Mouse (Mus musculus) gastrocnemius, adult 18-20 months (tissue): ENCODE measurements at regions not wholly inside any gene's neighbourhood (a gene's known extent, or its start where the extent isn't known, plus 50 kb on each side); places are given as distances from the start of the nearest gene placed in this dataset.

Experiments
- DNase-seq: peaks from one replicate; pipeline ENCODE4 v3.0.0; 2021; ENCODE audit warnings: low spot score

DNA sequence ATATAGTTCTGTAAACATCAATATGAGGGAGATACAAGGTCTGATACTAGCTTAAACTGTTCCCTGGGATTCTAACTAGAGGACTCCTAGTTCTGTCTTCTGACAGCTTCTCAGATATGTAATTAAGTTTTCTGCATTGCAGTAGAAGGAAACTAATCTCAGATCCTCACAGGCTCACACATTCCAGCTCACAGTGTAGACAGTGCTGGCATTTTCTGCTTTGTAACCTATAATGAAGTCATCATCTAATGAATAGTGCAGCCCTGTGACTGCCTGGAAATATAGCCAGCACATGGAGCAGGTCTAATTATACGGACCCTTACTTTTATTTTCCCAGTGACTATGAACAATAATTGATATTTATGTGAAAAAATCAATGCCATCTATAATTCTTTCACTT is 331.2 kb upstream of the Celf2 start:
- no peak for DNase-seq

DNA sequence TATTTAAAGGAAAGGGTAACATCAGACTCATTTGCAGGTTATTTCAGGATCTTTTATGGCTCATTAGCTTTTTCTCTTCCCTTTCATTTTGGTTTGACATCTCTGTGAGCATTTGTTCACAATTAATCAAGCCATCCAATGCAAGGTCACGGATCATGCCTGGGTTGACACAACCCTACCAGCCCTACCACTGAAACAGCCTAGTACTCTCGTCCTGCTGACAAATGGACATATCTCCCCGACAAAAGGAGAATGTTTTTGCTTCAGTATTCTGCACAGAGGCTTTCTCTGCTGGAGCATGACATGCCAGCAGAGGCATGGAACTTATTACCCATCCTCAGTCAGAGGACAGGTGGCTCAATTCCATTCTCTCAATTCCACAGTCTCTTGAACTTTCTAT is 328.5 kb upstream of the Celf2 start:
- no peak for DNase-seq

DNA sequence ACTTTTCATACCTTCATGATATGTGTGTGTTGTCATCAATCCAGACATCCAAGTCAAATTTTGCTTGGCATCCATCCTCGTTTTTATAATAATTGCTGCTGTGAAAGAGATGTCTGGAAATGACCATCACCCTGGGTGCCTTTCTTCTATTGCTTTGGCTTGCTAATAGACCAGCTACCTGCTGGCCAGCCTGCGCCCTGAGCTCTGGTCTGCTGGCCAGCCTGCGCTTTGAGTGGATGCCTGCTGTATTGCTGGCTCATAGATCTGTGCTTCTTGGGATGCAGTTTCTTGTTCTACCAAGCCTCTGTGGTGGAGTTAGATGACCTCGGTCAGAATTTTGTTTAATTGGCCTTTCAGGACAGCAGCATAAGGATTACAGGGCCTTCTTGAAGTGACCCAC is 321.9 kb upstream of the Celf2 start:
- DNase-seq, result no peak

DNA sequence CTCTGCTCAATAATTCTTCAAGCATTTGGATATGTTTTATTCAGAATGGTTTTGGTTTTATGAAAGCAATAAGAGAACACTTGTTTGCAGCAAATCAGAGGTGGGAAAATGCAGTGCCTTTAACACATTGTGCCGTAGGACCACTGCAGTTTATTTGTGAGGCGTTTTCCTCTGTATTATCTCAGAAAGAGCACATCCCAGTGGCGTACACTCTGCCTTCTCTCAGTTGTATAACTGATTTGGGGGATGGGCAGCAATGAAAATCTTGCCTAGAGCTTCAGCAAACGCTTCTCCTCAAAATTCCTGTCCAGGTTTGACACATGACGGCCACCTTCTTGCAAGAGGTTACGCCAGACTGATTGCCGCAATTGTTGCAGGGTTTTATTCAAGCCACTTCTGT is 316.9 kb upstream of the Celf2 start:
- no peak for DNase-seq

DNA sequence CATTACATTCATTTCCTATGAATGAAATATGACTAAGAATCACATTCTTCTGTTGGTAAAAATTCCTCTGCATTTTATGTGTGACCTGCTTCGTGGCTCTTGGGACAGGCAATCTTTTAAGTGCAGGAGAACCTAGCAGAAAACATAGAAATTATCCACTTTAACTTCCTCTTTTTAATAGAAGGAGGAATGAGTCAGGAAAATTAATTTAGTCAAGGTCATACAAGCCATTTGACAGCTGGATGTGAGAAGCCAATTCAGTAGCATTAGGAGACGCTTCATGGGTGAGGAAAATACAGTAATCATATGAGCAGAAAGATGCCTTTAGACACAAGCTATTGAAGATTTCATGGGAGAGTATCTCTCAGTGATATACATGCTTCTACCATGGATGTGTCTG is 287.1 kb upstream of the Celf2 start:
- no peak for DNase-seq

DNA sequence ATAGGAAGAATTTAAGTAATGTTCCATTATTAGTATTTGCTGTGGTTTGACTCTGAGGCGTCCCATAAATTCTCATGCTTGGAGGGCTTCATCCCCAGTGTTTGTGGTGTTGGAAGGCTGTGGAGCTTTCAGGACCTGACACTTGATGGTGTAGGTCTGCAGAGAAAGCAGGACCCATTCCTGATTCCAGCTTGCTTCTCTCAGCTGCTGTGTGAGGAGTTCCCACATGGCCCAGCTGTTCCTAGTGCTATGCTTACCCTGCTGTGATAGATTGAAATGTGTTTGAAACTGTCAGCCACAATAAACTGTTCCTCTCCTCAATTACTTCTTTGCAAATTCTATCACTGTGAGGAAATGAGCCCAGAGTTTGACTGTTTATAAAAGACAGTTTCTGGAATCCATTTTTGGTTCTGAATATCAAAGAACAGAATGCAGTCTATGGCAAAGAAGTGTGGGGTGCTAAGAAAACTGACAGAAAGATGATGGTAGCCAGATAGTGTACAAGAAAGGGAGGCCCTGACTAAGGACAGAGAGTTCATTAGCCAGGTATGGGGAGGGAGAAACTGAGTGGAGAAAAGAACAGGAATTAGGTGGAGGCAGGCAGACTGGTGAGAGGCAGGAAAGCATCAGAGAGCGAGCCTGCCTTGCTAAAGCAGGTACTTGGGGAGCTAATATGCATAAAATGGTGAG is 283.2 kb upstream of the Celf2 start:
- no peak for DNase-seq

DNA sequence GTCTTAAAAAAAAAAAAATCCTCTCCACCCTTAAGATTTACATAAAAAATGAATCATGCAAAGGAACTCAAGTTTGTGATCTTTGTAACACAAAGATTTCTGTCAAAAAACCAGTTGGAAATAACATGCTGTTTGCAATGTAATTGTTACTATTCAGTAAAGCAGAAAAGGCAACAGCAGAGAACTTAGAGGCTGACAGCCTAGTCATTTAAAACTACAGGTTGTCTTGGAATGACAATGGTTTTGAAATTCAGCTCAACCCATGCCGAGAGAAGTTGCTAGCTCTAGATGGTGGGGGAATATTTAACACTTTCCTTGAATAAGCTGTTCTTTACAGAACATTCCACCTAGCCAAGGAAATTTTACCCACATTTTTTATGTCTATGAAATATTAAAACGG is 269.2 kb upstream of the Celf2 start:
- no peak for DNase-seq

DNA sequence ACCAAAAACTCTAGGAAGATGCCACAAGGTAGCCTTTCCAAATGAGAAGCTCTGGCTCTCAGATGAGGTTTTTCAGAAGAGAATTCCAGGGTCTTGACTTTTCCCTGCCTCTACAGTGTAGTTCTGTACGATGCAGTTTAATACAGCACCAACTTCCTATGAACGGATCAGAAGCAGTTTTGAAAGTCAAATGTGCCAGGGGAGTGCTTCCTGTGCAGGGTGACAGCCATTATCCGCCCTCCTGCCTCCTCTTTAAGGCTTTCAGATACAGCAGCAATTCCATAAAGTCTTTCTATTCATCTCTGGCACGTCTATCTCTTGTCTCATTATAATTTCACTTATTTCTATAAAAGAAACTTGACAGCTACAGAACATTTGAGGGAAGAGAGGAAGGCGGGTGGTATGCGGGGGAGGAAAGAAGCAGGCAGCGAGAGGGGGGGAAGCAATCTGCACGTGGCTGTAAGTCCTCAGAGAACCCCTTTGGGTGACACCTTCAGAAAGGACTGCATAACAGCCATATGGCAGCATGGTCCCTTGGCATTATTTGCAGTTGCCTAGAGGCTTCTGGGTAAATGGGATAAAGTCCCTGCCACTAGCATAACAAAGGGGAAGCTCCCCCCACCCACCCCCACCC is 224.9 kb upstream of the Celf2 start:
- no peak for DNase-seq

DNA sequence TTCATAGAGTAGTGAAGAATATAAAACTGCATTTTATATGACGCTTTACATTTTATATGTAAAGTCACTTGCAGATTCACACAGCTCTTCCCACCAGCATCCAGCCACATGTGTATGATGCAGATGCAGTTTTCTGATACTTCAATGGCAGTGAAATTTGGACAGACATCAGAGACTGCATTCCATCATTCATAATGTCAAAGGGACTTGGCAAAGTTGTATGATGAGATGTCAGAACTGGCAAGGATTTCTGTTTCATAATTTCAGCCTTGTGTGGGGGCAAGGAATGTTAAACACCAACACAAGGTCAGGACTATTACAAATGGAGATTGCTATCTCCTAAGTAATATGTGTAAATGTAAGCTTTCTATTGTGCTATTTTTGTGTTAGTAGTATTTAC is 221.6 kb upstream of the Celf2 start:
- DNase-seq, result no peak

DNA sequence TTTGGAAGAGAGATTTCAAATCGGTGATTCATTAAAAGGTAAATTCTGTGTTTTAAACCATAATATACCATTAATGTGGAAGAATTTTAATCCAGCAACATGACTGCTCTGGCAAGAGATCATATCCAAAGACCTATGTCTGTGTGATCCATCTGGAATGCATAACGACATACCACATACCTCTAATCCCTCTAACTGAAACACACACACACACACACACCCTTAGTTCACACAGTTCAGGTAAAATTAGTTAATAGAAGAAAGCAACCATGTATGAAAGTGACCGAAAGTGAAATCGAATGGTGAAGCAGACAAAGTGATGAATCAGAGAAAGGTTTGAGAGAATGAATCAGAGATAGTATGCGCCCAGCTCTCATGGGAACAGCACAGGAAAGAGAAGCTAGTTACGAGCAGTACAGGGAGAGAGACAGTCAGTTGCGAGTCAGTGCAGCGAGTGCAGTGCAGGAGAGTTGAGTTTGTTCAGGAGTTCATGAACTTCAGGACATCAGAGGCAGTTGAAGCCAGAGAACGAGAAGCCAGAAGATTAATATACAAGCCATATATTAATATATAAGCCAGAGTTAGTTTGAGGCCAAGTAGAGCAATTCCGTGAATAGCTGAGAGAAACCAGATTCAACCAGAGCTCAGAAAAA is 213.0 kb upstream of the Celf2 start:
- no peak for DNase-seq

DNA sequence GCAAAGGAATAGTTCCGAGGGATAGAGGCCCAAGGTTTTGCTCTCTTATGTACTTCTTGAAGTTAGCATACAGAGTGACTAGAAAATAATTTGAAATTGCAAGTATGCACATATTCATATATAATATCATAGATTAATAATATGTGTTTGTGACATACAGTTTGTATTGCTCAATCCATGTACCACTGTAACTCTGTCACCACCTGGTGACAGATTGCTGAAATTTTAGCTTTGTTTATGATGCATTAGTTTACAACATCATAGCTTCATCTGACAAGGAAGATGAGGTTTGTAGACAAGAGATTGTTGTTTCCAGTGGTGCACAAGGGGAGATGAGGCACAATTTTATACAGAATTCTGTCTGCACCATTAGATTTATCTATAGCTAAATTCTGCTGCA is 201.7 kb upstream of the Celf2 start:
- no peak for DNase-seq

DNA sequence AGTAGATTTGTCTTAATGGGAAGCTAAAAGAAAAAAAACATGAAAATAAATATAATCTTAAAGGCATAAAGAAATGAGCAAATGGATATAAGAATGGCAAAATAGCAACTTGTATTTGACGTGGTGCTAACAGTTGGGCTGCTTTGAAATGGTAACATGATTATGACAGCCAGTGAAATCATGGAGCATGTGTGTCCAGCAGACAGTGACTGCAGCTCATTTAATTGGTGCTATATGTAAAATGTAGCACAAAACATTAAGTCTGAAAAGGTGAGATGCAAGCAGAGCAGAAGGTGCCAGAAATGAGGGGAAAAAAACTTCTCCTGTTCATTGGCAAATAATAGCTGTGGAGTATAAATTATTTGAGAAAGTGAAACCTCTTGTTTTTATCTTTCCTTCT is 201.1 kb upstream of the Celf2 start:
- no peak for DNase-seq

DNA sequence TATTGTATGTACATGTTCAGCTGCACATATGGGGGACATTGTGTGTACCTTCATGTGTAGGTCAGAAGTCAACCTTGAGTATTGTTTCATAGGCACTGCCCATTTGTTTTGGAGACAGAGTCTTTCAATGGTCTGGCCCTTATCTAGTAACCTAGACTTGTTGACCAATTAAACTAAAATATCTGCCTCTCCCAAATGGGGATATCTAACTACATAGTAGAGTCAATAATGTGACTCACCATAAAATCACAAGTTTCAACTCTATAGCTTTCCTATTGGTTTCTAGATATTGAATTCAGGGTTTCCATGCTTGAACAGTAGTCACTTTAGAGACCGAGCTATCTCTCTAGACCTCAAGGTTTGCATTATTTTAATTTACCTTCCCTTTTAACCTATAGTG is 174.0 kb upstream of the Celf2 start:
- no peak for DNase-seq

DNA sequence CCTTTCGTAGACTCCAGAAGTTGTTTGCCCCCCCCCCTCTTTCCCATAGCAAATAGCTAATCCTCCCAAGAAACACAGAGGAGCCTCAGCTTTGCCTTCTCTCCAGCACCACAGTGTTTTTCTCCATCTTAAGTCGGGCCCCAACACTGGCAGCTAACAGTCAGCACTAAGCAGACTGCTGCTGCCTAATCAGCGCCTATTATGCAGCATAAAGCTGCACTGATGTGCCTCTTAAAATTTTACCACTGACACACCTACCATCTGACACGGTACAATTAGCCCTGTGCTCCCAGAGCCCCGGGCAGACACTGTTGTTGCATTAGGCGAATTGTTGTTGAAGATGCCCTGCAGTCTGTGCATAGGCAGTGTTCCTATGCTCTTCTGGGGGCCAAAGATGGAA is 131.5 kb upstream of the Celf2 start:
- no peak for DNase-seq

DNA sequence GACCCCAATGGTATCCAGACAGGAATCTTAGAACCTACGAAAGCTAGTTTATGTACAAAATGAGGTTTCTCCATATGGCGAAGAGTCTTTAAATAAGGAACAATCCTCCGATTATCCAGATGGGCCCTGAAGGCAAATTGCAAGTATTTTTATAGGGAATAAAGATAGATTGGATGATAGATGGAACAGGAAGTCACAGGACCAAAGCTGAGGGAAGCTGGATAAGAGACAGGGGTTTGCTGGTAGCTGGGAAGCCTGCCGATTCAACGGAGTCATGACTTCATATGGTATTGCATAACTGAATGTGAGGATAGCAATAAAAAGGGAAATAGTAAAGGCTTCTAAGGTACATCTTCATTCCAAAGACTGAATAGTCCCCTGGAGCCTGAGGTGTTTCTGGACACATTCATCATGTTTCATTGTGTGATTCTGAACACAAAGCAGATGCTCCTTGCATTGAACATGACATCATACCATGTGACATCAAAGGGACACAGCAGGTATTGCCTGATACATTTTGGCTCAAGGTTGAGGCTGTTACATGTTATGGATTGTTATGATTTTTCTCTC is 113.4 kb upstream of the Celf2 start:
- no peak for DNase-seq

DNA sequence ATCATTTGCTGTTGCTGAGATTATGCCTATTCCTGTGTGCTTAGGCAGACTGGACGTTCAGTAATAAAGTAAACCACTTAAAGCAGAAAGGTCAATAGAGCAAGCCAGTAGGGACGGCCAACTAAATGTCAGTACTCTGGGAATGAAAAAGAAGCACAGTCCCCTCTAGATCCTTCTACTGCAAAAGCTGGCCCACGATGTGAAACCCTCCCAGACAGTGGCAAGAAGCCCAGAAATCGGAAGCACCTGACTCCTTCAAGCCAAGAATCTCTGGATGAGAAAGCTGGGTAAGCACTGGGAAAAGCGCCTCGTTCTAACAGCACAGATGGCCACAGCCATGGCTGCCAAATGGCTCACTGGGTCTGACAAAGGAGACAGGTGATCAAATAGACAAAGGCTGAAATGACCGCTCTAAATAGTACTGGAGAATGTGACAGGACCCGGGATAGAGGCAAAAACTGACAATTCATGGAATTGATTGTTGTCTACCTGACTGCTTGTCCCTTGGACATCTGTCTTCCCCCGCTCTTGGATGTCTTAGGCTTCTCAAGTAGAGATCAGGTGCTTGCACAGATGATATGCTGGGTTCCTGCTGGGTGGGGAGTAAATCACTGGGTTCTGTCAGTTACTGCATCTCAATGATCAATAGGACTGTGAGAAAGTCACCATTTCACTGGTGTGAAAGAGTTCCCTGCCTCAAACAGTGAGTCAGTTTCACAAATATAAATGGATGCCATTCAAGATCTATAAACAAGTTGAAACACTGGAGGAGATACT is 110.7 kb upstream of the Celf2 start:
- peak; percentile 62 for DNase-seq

DNA sequence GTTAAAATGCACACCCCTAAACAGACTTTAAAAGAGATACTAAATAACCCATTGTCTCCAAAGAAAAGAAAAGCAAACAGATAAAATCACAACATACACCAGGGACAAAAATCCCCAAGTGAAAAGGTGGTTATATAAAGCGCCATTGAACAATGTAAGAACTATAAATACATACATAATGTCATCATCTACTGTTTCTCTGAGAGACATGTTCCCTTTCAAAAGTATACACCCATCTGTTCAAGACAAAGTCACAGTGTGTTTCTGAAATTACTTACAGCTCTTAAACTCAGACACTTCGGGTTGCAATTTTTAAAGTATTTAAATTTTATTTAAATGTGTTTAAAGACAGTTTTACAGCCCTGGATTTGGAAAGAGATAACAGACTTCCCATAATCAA is 68.8 kb upstream of the Celf2 start:
- DNase-seq, result no peak
